ENCODE assay signal across 1 mouse cellular context in genomic region chr3:81924931-81925330, GRCm38 (mm10).
TF ChIP-seq lines count a peak whose summit lies in the region.

No protein-coding gene starts in this region.

TF ChIP-seq in CH12.LX, 34 proteins besides CTCF, POLR2A, EP300 and RAD21 (continued from another document):
- TF ChIP-seq MYC (IDR thresholded peaks at IDR 0.05; ENCODE audit: low read depth, low read length) (0 out of 2 replicates have a peak, but pooled peaks have one; percentile 33), IRF4 (IDR thresholded peaks at IDR 0.05; ENCODE audit: low read depth, low read length) (peak; percentile 12; the same call in 1 of the 2 replicates), ZNF384 (IDR thresholded peaks at IDR 0.05; ENCODE audit: low read depth, low read length) (peak; percentile 91), ETS1 (conservative IDR thresholded peaks at IDR 0.05; ENCODE audit: low read depth, low read length) (no peak), JUND (conservative IDR thresholded peaks at IDR 0.05; ENCODE audit: low read depth, low read length) (peak; percentile 69), NELFE (IDR thresholded peaks at IDR 0.05; ENCODE audit: low read depth, low read length) (no peak), SMC3 (IDR thresholded peaks at IDR 0.05; ENCODE audit: low read depth, low read length) (peak; percentile 81)
